Mouse (Mus musculus): ENCODE results near the gene Ubac2.

GRCm38 (mm10) chr14:121939582-121939981 is 61.2 kb downstream of the Ubac2 start:
- TF ChIP-seq POLR2A (IDR thresholded peaks at IDR 0.05; ENCODE audit: borderline replicate concordance, control insufficient read depth, low read depth, low read length) (no peak), CTCF (IDR thresholded peaks at IDR 0.05; ENCODE audit: control insufficient read depth, insufficient read depth, low read length) (no peak)

Measured in bone marrow, adult 2 months (tissue).